ENCODE assay signal across 8 mouse cellular contexts in the genomic region with DNA sequence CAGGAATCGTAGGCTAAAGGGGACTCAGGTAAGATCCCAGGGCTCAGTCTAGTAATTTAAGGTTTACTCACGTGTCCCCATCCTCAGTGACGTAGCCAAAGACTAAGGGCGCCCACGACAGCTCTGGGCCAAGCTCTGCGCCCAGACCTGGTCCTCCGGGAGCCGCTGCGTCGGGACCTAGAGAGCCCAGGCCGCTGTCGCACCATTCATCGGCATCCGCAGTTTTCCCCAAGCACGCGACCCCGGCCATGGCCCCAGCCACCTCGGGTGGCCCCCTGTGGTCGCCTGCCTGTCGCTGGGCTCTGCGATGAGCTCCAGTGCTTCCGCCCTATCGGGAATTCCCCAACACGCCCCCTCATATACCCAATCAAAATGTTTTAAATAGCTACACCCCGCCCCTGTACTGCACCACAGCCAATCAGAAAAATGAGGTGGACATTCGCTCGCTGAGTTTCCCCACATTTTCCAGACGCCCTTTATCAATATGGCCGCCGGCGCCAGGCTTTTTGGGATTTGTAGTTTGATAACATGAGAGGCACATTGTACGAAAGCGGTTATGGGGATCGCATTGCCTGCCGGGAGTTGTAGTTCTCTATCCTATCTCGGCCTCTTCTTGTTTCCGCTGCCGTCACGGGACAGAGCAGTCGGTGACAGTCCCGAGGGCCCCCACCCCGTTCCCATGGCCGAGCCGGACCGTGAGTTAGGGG. TPM values are rescaled to one million over a fixed set of nuclear protein-coding genes. Genes with fewer than 3 reads are reported as not detected.
DNase-seq lines count a peak whose midpoint lies in the region; ATAC-seq lines count a peak whose summit lies in the region.

TSS of gene Sirt2 (plus strand) at position 563 of the 707 bp plus-strand sequence.

- no peaks in the 10 kb centered on the region for H3K27me3 ChIP-seq in hindbrain, embryonic 11.5 days (ENCODE audit: control insufficient read depth, insufficient read depth, low read length)

- DNase-seq in Muller cell, postnatal 12 days (ENCODE audit: inconsistent ontology term) = peak; percentile 98
- peak; percentile 99 for DNase-seq in cerebellum, adult 9-11 months
- peak; percentile 99 to 100 for DNase-seq in frontal cortex, adult 2 months (ENCODE audit: extremely low spot score in 1 of 2, low spot score in 1 of 2)
- peak; percentile 97 for DNase-seq in hindbrain, embryonic 11.5 days (ENCODE audit: low spot score)
- peak; percentile 97 for DNase-seq in layer of hippocampus, postnatal 10 days (ENCODE audit: low spot score in 2 of 2)
- peak; percentile 99 for DNase-seq in lung, postnatal 10 days
- DNase-seq in ovary, postnatal 36 days (ENCODE audit: low spot score) = peak; percentile 93
- peak; percentile 96 for DNase-seq in thymus, postnatal 25 days

- peak within 1 kb of the TSS; percentile 66 for H3K9ac ChIP-seq in hindbrain, embryonic 11.5 days (ENCODE audit: low read depth, low read length)

- under 1% methylated on average over 45 of the region's 45 CpGs for WGBS in hindbrain, embryonic 11.5 days

- peak within 1 kb of the TSS; percentile 64 for H3K4me2 ChIP-seq in hindbrain, embryonic 11.5 days (replicated peaks; ENCODE audit: low read depth, low read length)

- ATAC-seq in hindbrain, embryonic 11.5 days (ENCODE audit: low FRiP score) = peak; percentile 99

- peak within 1 kb of the TSS; percentile 80 for H3K4me3 ChIP-seq in hindbrain, embryonic 11.5 days (ENCODE audit: low read depth, low read length)

- no peak within 1 kb of the TSS for H3K27ac ChIP-seq in hindbrain, embryonic 11.5 days (ENCODE audit: low read depth, low read length)

- no peaks in the 10 kb centered on the region for H3K9me3 ChIP-seq in hindbrain, embryonic 11.5 days (ENCODE audit: control insufficient read depth, low read length)

- no peaks in the 10 kb centered on the region for H3K4me1 ChIP-seq in hindbrain, embryonic 11.5 days (replicated peaks; ENCODE audit: control insufficient read depth, insufficient read depth, low read length)

- no peaks in the 10 kb centered on the region for H3K36me3 ChIP-seq in hindbrain, embryonic 11.5 days (ENCODE audit: control insufficient read depth, insufficient read depth, low read length)

RNA-seq across cellular contexts. Expression of gene Sirt2, which starts in this region (rescaled TPM):
- 206 and 223 TPM in 2 replicates for polyA plus RNA-seq in frontal cortex, adult 2 months (2012; rRNA removed)
- polyA plus RNA-seq in hindbrain, embryonic 11.5 days (2014; fragmentation: Nextera tagmentation; extraction: Ambion mirVana) = 79.1 and 80.3 TPM in 2 replicates
- 100 to 1,000 TPM; 150 to 167 TPM for total RNA-seq in layer of hippocampus, postnatal 10 days (2021)
